Mouse (Mus musculus) bone marrow, adult 2 months (tissue): ENCODE data around the gene Nelfe. TPM values are rescaled to one million over a fixed set of nuclear protein-coding genes. Genes with fewer than 3 reads are reported as not detected.

Experiments
- H3K27ac ChIP-seq: fragments of 200-500 bp; 2 replicates; pipeline ENCODE4 v1.5.1; 2012; ENCODE audit warnings: low read depth, mild to moderate bottlenecking, control low read depth, inconsistent platforms, low read length; ENCODE audit not compliant: control insufficient read depth, poor library complexity, insufficient read depth
- H3K4me1 ChIP-seq: fragments of 200-500 bp; 2 replicates; pipeline ENCODE4 v1.6.1; 2011; ENCODE audit warnings: low read length; ENCODE audit not compliant: control insufficient read depth, insufficient read depth
- H3K4me3 ChIP-seq: fragments of 200-500 bp; replicated peaks from 2 replicates; pipeline ENCODE3; 2011; ENCODE audit warnings: mild to moderate bottlenecking, low read depth, low read length, control low read depth; ENCODE audit not compliant: control insufficient read depth
- CTCF ChIP-seq: fragments of 200-500 bp; IDR thresholded peaks from 2 replicates; pipeline ENCODE4 v1.5.1; 2011; ENCODE audit warnings: low read length, control low read depth; ENCODE audit not compliant: control insufficient read depth, insufficient read depth
- POLR2A ChIP-seq: fragments of 200-500 bp; IDR thresholded peaks from 2 replicates; pipeline ENCODE4 v1.6.1; 2011; ENCODE audit warnings: low read depth, mild to moderate bottlenecking, control low read depth, low read length, borderline replicate concordance; ENCODE audit not compliant: control insufficient read depth
- WGBS: fragments of 180-500 bp; shearing (Covaris S2); methylation state at CpG from one replicate; pipeline ENCODE4 v1.1.7; 2018; 5-methylcytosine and 5-hydroxymethylcytosine counted together
- polyA plus RNA-seq: library from polyadenylated mRNA; stranded (reverse); fragments of >200 nt; gene quantifications from 2 replicates; pipeline ENCODE4 v1.2.4, GENCODE M21; 2011; ENCODE audit warnings: low replicate concordance; ENCODE audit not compliant: missing spikeins, insufficient read depth, insufficient read length

The Nelfe gene
- polyA plus RNA-seq, 1 experiment, result 42.2 TPM

GRCm38 (mm10) chr17:34840736-34841307 is 9.4 kb upstream of the Nelfe start:
- Histone ChIP-seq H3K27ac (no peak overlapping the region), H3K4me3 (no peak overlapping the region), H3K4me1 (peaks cover 3% of the 10 kb centered on the region; the same call in 1 of the 2 replicates)
- TF ChIP-seq CTCF (no peak), POLR2A (no peak)
- WGBS, result 81% methylated on average over 6 of the region's 6 CpGs

- Histone ChIP-seq H3K4me3 (no peak overlapping the region), H3K4me1 (no peaks in the 10 kb centered on the region), H3K27ac (no peak overlapping the region)
- no peak for TF ChIP-seq POLR2A
- TF ChIP-seq CTCF, result no peak
- 91% methylated on average over 13 of the region's 13 CpGs for WGBS
Observed at GRCm38 (mm10) chr17:34844884-34845283, 5.3 kb upstream of the Nelfe start.

- H3K4me3 ChIP-seq, result no peak overlapping the region
- WGBS, result 94% methylated on average over 6 of the region's 6 CpGs
- H3K27ac ChIP-seq, result no peak overlapping the region
- H3K4me1 ChIP-seq, result no peaks in the 10 kb centered on the region; the same call in 1 of the 2 replicates
- no peak for TF ChIP-seq POLR2A
- TF ChIP-seq CTCF, result no peak
Observed at GRCm38 (mm10) chr17:34847192-34847591, 3.0 kb upstream of the Nelfe start.

DNA sequence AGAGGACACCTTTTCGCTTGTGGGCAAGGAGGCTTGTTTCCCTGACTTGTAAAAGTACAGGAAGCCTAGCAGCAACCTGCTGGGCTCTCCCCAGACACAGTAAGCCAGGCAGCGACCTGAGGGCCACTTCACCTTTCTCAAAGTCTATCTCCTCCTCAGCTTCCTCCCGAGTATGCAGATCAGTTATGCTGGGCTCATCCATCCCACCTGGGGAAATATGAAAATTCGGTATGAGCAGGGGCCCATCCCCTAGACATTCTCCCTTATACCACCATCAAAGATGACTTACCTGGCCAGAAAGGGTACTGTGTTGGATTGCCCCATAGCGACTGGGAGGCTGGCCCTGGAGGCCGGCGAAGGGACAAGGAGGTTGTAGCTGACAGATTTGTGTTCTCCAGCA is 2.6 kb upstream of the Nelfe start:
- 87% methylated on average over 7 of the region's 7 CpGs for WGBS
- no peak for TF ChIP-seq POLR2A
- TF ChIP-seq CTCF, result no peak
- Histone ChIP-seq H3K4me3 (no peak overlapping the region), H3K27ac (no peak overlapping the region), H3K4me1 (no peaks in the 10 kb centered on the region; the same call in 1 of the 2 replicates)

DNA sequence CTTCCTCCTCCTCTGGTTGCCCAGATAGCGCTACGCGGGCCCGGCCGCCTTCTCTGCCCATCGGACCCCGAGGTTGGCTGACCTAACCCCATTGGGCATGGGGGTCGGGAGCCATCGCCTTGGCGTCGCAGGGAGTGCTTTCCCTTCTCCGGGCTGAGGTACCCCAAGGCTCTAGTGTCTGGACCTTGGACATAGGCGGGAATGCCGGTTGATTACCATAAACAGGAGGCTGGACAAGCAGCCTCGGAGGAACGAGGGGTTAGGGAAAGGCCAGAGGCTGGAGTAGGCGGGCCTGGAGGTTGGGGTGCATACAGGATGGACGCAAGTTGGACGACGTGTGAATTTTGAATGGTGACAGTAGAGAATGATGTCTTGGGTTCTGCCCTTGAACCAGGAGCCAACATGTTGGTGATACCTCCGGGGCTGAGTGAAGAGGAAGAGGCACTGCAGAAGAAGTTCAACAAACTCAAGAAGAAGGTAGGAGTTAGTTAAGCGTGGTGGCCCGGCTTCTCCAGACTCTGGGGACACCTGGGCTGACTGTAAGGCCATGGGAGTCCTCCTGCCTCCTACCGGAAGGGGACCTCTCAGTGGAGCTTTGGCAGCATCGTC is 430 bp downstream of the Nelfe start:
- WGBS, result under 1% methylated on average over 25 of the region's 25 CpGs
- Histone ChIP-seq H3K4me3 (peak overlapping the region; percentile 87), H3K27ac (peak overlapping the region; percentile 35; the same call in 1 of the 2 replicates), H3K4me1 (no peaks in the 10 kb centered on the region; the same call in 1 of the 2 replicates)
- TF ChIP-seq CTCF (no peak), POLR2A (no peak)

DNA sequence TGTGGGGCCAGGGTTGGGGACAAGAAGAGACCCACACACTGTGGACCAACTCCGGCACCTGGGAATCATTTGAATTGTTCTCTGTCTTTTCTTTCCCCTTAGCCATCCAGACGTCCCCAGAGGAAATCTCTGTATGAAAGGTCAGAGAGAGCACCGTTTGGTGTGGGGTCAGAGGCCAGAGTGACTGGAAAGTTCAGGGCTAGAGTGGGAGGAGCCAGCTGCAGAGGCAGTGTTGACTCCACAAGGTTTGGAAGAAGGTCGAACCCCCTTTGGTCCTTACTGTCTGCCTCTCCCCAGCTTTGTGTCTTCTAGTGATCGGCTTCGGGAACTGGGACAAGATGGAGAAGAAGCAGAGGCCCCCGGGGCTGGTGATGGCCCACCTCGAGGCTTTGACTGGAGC is 3.3 kb downstream of the Nelfe start:
- no peak overlapping the region for H3K4me3 ChIP-seq
- TF ChIP-seq POLR2A (no peak), CTCF (no peak)
- H3K27ac ChIP-seq, result no peak overlapping the region
- 86% methylated on average over 8 of the region's 8 CpGs for WGBS
- H3K4me1 ChIP-seq, result no peaks in the 10 kb centered on the region; the same call in 1 of the 2 replicates

- 80% methylated on average over 3 of the region's 3 CpGs for WGBS
- Histone ChIP-seq H3K27ac (no peak overlapping the region), H3K4me3 (no peak overlapping the region), H3K4me1 (no peaks in the 10 kb centered on the region; the same call in 1 of the 2 replicates)
- TF ChIP-seq CTCF (no peak), POLR2A (no peak)
Observed at GRCm38 (mm10) chr17:34854761-34855160, 4.6 kb downstream of the Nelfe start.

DNA sequence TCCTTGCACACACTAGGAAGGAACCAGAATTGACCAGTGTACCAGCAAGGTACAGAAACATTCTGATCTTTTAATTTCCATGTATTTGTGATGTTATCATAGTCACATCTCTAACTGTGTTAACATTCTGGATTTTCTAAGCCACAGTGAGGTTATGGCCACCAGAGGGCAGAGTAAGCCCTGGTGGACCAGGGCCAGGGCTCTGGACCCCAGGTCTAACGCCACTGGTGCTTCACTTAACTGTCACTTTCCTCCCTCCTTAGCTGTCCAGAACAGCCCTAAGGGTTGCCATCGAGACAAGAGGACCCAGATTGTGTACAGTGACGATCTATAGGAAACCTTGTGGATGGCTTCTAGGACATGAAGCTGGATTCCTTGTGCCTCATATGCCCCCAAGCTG is 5.6 kb downstream of the Nelfe start:
- Histone ChIP-seq H3K4me1 (no peaks in the 10 kb centered on the region; the same call in 1 of the 2 replicates), H3K4me3 (no peak overlapping the region), H3K27ac (no peak overlapping the region)
- TF ChIP-seq CTCF (peak; percentile 81), POLR2A (no peak)
- WGBS, result 39% methylated on average over 3 of the region's 3 CpGs

DNA sequence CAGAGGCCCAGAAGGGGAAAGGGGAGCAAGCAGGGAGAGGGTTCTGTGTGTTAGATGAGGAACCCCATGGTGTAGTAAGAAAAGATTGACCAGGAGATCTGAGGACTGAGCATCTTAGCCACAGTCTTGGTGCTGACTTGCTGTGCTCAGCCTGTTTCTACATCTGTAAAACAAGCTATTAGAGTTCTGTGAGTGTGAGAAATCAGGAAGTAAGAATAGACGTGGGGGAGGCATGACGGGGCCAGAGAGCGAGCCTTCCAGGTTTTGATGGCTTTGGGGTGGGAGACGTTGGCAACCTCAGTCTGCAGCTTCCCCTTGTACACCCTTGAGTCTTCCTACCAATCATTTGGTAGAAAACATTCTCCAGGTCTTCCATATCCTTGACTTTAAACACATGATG is 8.5 kb downstream of the Nelfe start:
- no peak overlapping the region for H3K27ac ChIP-seq
- no peak overlapping the region for H3K4me3 ChIP-seq
- no peak for TF ChIP-seq POLR2A
- TF ChIP-seq CTCF, result no peak
- H3K4me1 ChIP-seq, result no peaks in the 10 kb centered on the region
- 6% methylated on average over 4 of the region's 4 CpGs for WGBS
